Mouse (Mus musculus) heart, embryonic 11.5 days (tissue): ENCODE data around the gene Vax2. TPM values are rescaled to one million over a fixed set of nuclear protein-coding genes. Genes with fewer than 3 reads are reported as not detected.

ENCODE experiments used
- ATAC-seq: fragments of 200-750 bp; cut with Nextera tagmentation; replicated peaks from 2 replicates; pipeline ENCODE4 v1.8.0; 2017; ENCODE audit warnings: moderate library complexity; ENCODE audit not compliant: insufficient number of reproducible peaks, low FRiP score, low TSS enrichment
- H3K27ac ChIP-seq: fragments of 300-500 bp; sonication (generic); 2 replicates; pipeline ENCODE4 v1.5.1; 2014; ENCODE audit warnings: mild to moderate bottlenecking, low read depth, low read length
- H3K27me3 ChIP-seq: fragments of 300-500 bp; sonication (generic); 2 replicates; pipeline ENCODE4 v1.6.1; 2014; ENCODE audit warnings: mild to moderate bottlenecking, low read length, mixed read lengths; ENCODE audit not compliant: control insufficient read depth, insufficient read depth
- H3K36me3 ChIP-seq: fragments of 300-500 bp; sonication (generic); 2 replicates; pipeline ENCODE4 v1.6.1; 2014; ENCODE audit warnings: mild to moderate bottlenecking, low read length, moderate library complexity, mixed read lengths; ENCODE audit not compliant: control insufficient read depth, insufficient read depth
- H3K4me1 ChIP-seq: fragments of 300-500 bp; sonication (generic); 2 replicates; pipeline ENCODE4 v1.6.1; 2014; ENCODE audit warnings: low read length; ENCODE audit not compliant: control insufficient read depth, insufficient read depth
- H3K4me2 ChIP-seq: fragments of 300-500 bp; sonication (generic); 2 replicates; pipeline ENCODE4 v1.6.1; 2014; ENCODE audit warnings: mild to moderate bottlenecking, moderate library complexity
- H3K4me3 ChIP-seq: fragments of 300-500 bp; sonication (generic); 2 replicates; pipeline ENCODE4 v1.5.1; 2014; ENCODE audit warnings: low read depth, low read length
- H3K9ac ChIP-seq: fragments of 300-500 bp; sonication (generic); 2 replicates; pipeline ENCODE4 v1.6.1; 2014; ENCODE audit warnings: mild to moderate bottlenecking, low read depth, low read length, moderate library complexity
- H3K9me3 ChIP-seq: fragments of 300-500 bp; sonication (generic); replicated peaks from 2 replicates; pipeline ENCODE4 v1.6.1; 2016; ENCODE audit warnings: low read length; ENCODE audit not compliant: control insufficient read depth
- WGBS: fragments of 180-500 bp; shearing (Covaris S2); extraction: QIAGEN DNeasy Blood & Tissue Kit; methylation state at CpG from one replicate; pipeline ENCODE4 v1.1.7; 2014; ENCODE audit not compliant: insufficient replicate concordance; 5-methylcytosine and 5-hydroxymethylcytosine counted together
- polyA plus RNA-seq: library from polyadenylated mRNA; unstranded; fragments of >200 nt; fragmentation: Nextera tagmentation; extraction: Ambion mirVana; gene quantifications from 2 replicates; pipeline ENCODE4 v1.2.1, GENCODE M21; 2014

The Vax2 gene
- polyA plus RNA-seq, 1 experiment from 2014 or later, result not detected

DNA sequence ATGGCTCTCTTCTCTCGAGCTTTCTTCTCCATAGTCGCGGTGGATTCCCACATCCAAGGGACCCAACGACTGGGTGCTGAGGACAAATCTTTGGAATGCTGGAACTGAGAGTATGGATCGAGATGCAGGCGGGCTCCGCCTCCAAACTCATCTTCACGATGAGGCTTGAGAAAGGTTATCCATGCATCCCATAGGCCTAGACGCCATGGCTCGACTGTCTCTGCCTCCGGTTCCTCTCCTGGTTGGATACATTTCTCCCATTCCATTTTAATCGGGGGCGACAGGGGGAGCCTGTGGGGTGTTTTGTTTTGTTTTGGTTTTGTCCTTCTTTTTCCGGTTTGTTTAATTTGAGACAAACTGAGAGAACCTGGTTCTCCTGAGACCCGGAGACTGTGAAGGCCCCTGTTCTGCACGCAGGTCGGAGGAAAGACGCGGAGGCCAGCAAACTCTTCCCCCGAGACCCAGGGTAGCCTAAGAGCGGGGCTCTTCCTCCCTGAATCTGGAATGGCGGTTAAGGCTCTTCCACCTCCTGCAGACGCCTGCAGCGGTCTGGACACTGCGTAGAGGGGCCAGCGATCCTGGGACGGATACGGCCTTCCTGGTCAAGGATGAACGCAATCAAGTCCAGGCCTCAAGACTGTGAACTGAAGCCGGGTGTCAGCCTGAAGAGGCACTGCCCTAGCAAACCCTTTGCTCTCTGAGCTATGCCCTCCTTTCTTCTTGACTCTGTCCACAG lies 4.6 kb downstream of the Vax2 start:
- Histone ChIP-seq H3K36me3 (no peaks in the 10 kb centered on the region), H3K27ac (no peak overlapping the region), H3K9me3 (no peaks in the 10 kb centered on the region), H3K4me3 (peak overlapping the region; percentile 16; the same call in 1 of the 2 replicates), H3K27me3 (peaks cover 97% of the 10 kb centered on the region), H3K4me1 (peaks cover 12% of the 10 kb centered on the region), H3K9ac (no peak overlapping the region), H3K4me2 (peak overlapping the region; percentile 22; the same call in 1 of the 2 replicates)
- ATAC-seq, result no peak
- WGBS, result 3% methylated on average over 30 of the region's 30 CpGs

DNA sequence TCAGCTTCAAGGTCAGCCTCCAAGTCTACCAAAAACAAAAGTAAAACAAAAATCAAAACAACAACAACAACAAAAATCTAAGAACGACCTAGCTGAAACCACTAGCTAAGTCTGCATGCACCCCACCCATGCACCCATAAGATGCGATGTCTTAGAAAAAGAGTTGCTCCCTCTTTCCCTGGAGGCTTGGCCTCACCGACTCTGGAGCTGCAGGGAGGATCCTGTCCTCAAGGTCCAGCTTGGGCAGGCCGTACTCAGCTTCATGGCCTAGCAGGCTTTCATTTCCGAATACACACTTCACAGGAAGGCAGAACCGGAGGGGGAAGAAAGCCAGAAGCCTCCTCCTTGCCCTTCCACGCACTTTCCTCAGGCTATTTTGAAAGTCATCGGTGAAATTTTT lies 6.0 kb downstream of the Vax2 start:
- no peak overlapping the region for H3K4me3 ChIP-seq
- H3K4me1 ChIP-seq, result peaks cover 1% of the 10 kb centered on the region; the same call in 1 of the 2 replicates
- 2% methylated on average over 8 of the region's 8 CpGs for WGBS
- H3K4me2 ChIP-seq, result no peak overlapping the region
- H3K9me3 ChIP-seq, result no peaks in the 10 kb centered on the region
- ATAC-seq, result no peak
- no peak overlapping the region for H3K27ac ChIP-seq
- no peaks in the 10 kb centered on the region for H3K36me3 ChIP-seq
- H3K27me3 ChIP-seq, result peaks cover 97% of the 10 kb centered on the region
- H3K9ac ChIP-seq, result no peak overlapping the region

DNA sequence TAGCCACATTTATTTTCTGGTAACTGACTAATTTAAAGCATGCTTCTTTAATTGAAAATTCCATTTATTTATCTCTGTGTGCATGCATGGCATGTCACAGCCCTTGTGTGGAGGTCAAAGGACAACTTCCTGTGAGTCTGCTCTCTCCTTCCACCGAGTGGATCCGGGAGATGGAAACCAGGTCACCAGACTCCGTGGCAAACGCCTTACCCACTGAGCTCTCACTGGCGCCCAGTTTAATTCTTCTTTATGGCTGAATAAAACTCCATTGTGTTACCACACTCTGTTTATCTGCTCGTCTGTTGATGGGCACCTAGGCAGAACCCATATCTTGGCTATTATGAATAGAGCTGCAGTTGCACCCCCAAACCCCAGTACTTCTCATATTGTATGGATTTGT lies 11.5 kb downstream of the Vax2 start:
- Histone ChIP-seq H3K9ac (no peak overlapping the region), H3K9me3 (no peaks in the 10 kb centered on the region), H3K27ac (no peak overlapping the region), H3K36me3 (no peaks in the 10 kb centered on the region), H3K27me3 (peaks cover 63% of the 10 kb centered on the region), H3K4me1 (no peaks in the 10 kb centered on the region), H3K4me3 (no peak overlapping the region), H3K4me2 (no peak overlapping the region)
- no peak for ATAC-seq
- 17% methylated on average over 6 of the region's 6 CpGs for WGBS

DNA sequence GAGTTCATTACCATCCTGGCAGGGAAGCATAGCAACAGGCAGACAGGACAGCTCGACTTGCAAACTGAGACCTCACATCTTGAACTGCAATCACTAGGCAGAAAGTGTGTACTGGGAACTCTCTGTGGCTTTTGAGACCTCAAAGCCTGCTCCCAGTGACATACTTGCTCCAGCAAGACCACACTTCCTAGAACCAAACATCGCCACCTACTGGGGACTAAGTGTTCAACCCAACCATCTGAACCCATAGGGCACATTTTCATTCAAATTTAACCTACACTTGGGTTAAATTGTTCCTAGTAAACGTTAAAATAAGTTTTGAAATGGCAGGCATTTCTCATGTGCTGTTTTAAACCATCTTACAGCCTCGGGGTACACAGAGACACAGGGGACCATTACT lies 16.1 kb downstream of the Vax2 start:
- no peak overlapping the region for H3K27ac ChIP-seq
- no peak overlapping the region for H3K4me2 ChIP-seq
- H3K4me3 ChIP-seq, result no peak overlapping the region
- H3K27me3 ChIP-seq, result peaks cover 21% of the 10 kb centered on the region
- no peaks in the 10 kb centered on the region for H3K9me3 ChIP-seq
- H3K4me1 ChIP-seq, result no peaks in the 10 kb centered on the region
- H3K36me3 ChIP-seq, result no peaks in the 10 kb centered on the region
- WGBS, result 31% methylated on average over 4 of the region's 4 CpGs
- ATAC-seq, result no peak
- no peak overlapping the region for H3K9ac ChIP-seq

DNA sequence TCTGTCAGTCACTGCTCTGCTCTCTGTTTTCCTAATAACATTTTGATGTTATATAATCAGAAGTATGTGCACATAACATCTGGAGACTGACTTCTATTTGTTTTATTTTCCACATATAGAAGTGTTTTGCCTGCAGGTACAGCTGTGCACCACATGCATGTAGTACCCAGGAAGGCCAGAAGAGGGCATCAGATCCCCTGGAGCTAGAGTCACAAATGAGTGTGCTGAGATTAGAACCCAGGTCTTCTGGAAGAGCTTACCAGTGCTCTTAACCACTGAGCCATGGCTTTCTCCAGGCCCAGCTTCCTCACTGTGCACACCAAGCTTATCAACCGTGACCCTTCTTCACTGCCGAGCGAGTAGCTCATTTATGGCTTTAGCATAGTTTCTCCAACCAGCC lies 17.4 kb downstream of the Vax2 start:
- Histone ChIP-seq H3K36me3 (no peaks in the 10 kb centered on the region), H3K9me3 (no peaks in the 10 kb centered on the region), H3K27ac (no peak overlapping the region), H3K4me2 (no peak overlapping the region), H3K4me3 (no peak overlapping the region), H3K9ac (no peak overlapping the region), H3K4me1 (no peaks in the 10 kb centered on the region), H3K27me3 (peaks cover 11% of the 10 kb centered on the region)
- 84% methylated on average over 3 of the region's 3 CpGs for WGBS
- ATAC-seq, result no peak

DNA sequence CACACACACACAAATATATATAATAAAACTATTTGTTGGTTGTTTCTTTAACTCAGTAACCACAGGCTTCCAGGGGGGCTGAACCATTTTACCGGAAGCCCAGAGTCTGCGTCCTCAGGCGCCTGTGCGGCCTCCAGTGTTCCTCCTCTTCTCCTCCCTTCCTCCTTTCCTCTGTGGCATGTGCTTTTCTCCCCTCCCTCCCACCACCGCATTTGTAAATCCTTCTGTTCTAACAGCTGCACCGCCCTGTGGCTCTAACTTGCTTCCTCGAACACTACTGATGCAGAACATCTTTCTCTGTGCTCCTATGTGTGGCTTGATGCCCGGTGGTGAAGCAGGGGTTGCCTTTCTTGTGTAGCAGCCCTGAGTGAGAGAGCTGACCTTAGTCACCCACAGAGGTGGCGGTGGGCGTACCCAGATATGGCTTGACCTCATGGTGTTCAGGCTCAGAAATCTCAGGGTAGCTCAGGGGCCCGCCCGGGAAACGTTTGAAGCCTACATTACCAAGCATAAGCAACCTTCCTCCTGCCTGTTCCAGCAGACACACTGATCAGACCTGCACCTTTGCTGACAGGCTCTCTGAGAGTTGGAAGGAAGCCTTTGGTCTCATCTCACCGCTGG lies 18.4 kb downstream of the Vax2 start:
- 61% methylated on average over 14 of the region's 14 CpGs for WGBS
- no peak for ATAC-seq

DNA sequence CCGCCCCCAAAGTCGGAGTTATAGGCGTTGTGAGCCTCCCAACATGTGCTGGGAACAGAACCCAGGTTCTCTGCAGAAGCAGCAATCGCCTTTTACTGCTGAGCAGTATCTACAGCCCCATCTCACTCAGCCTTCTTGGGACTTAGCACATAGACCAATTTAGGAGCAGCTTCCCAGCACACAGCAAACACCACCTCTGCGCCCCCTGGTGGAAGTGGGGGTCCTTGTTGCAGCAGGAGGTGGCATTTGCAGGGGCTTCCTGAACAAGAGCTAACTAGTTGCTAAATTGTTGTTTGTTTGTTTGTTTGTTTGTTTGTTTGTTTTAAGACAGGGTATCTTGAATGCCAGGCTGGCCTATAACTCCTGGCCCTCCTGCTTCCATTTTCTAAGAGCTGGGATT lies 20.1 kb downstream of the Vax2 start:
- H3K9me3 ChIP-seq, result peaks cover 4% of the 10 kb centered on the region
- no peaks in the 10 kb centered on the region for H3K4me1 ChIP-seq
- peaks cover 6% of the 10 kb centered on the region for H3K27me3 ChIP-seq
- no peak overlapping the region for H3K27ac ChIP-seq
- ATAC-seq, result no peak
- H3K36me3 ChIP-seq, result no peaks in the 10 kb centered on the region
- 24% methylated on average over 5 of the region's 5 CpGs for WGBS
- H3K9ac ChIP-seq, result no peak overlapping the region
- no peak overlapping the region for H3K4me3 ChIP-seq
- no peak overlapping the region for H3K4me2 ChIP-seq

More for the DNA sequence above, 18.4 kb downstream of the Vax2 start:
- H3K27ac ChIP-seq, result no peak overlapping the region
- no peak overlapping the region for H3K4me3 ChIP-seq
- H3K9ac ChIP-seq, result no peak overlapping the region
- H3K4me1 ChIP-seq, result no peaks in the 10 kb centered on the region
- no peak overlapping the region for H3K4me2 ChIP-seq
- no peaks in the 10 kb centered on the region for H3K36me3 ChIP-seq
- peaks cover 6% of the 10 kb centered on the region; the same call in 1 of the 2 replicates for H3K27me3 ChIP-seq
- peaks cover 4% of the 10 kb centered on the region for H3K9me3 ChIP-seq

DNA sequence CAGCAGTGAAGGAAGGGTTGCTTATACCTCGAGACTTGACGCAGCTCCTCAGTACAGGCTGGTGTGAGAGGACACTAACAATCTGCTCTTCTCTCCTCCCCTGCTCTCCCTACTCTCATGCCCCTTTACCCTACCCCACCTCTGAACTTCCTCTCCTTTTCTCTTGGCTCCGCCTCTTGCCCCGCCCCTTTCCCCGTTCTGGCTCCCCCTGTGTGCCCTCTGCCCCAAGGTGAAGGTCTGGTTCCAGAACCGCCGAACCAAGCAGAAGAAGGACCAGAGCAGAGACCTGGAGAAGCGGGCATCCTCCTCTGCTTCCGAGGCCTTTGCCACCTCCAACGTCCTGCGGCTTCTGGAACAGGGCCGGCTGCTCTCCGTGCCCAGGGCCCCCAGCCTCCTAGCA lies 26.2 kb downstream of the Vax2 start:
- Histone ChIP-seq H3K27me3 (no peaks in the 10 kb centered on the region; the same call in none of the 2 replicates), H3K9ac (no peak overlapping the region)
- 25% methylated on average over 13 of the region's 13 CpGs for WGBS

DNA sequence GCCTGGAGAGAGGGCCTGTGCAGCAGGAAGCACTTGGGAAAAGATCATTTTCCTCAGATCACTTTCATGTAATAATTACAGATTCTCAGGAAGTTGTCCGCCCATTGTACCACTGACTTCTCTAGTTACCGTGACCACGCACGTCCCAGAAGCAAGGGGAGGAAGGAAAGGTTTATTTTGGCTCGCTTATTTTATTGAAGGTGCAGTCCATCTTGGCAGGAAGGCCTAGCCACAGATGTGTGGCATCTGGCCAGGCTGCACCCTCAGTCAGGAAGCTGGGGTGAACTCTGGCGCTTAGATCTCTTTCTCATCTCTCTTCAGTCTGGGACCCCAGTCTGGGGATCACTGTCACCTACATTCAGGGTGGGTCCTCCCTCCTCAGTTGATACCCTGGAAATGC lies 27.5 kb downstream of the Vax2 start:
- Histone ChIP-seq H3K27ac (no peak overlapping the region), H3K4me2 (no peak overlapping the region), H3K36me3 (no peaks in the 10 kb centered on the region), H3K9me3 (peaks cover 7% of the 10 kb centered on the region), H3K4me1 (no peaks in the 10 kb centered on the region), H3K4me3 (no peak overlapping the region), H3K27me3 (peaks cover 6% of the 10 kb centered on the region), H3K9ac (no peak overlapping the region)
- 83% methylated on average over 6 of the region's 6 CpGs for WGBS
- no peak for ATAC-seq

More for the DNA sequence above, 26.2 kb downstream of the Vax2 start:
- H3K36me3 ChIP-seq, result no peaks in the 10 kb centered on the region
- H3K4me1 ChIP-seq, result no peaks in the 10 kb centered on the region
- H3K4me3 ChIP-seq, result no peak overlapping the region
- ATAC-seq, result no peak
- no peak overlapping the region for H3K4me2 ChIP-seq
- H3K27ac ChIP-seq, result no peak overlapping the region
- peaks cover 7% of the 10 kb centered on the region for H3K9me3 ChIP-seq
